Mouse (Mus musculus) ovary, postnatal 14 days (tissue): Measurements from ENCODE around the gene Chchd3.

Experiments
- DNase-seq: peaks from one replicate; pipeline ENCODE4 v3.0.0; 2022; ENCODE audit warnings: low spot score

Chchd3 gene

GRCm38 (mm10) chr6:32935576-32935975, 124.5 kb downstream of the Chchd3 start:
- DNase-seq: no peak

GRCm38 (mm10) chr6:32931106-32931770, 128.8 kb downstream of the Chchd3 start:
- DNase-seq: no peak

- DNase-seq: no peak
Observed at GRCm38 (mm10) chr6:32922391-32922790, 137.7 kb downstream of the Chchd3 start.

GRCm38 (mm10) chr6:32920091-32920490, 140.0 kb downstream of the Chchd3 start:
- DNase-seq: no peak

- DNase-seq: no peak
Observed at GRCm38 (mm10) chr6:32910692-32911091, 149.4 kb downstream of the Chchd3 start.

GRCm38 (mm10) chr6:32899061-32899460, 161.0 kb downstream of the Chchd3 start:
- no peak for DNase-seq

GRCm38 (mm10) chr6:32894100-32894499, 166.0 kb downstream of the Chchd3 start:
- no peak for DNase-seq

GRCm38 (mm10) chr6:32890726-32891125, 169.3 kb downstream of the Chchd3 start:
- DNase-seq: no peak

- no peak for DNase-seq
Observed at GRCm38 (mm10) chr6:32888894-32889529, 171.0 kb downstream of the Chchd3 start.

GRCm38 (mm10) chr6:32878586-32878985, 181.5 kb downstream of the Chchd3 start:
- DNase-seq: no peak

GRCm38 (mm10) chr6:32874176-32874575, 185.9 kb downstream of the Chchd3 start:
- no peak for DNase-seq

- no peak for DNase-seq
Observed at GRCm38 (mm10) chr6:32872805-32873204, 187.3 kb downstream of the Chchd3 start.

GRCm38 (mm10) chr6:32850960-32851359, 209.1 kb downstream of the Chchd3 start:
- DNase-seq: no peak

GRCm38 (mm10) chr6:32848974-32849373, 211.1 kb downstream of the Chchd3 start:
- no peak for DNase-seq

GRCm38 (mm10) chr6:32845463-32845862, 214.6 kb downstream of the Chchd3 start:
- DNase-seq: no peak

- DNase-seq: no peak
Observed at GRCm38 (mm10) chr6:32837939-32838301, 222.1 kb downstream of the Chchd3 start.

- no peak for DNase-seq
Observed at GRCm38 (mm10) chr6:32837165-32837938, 222.7 kb downstream of the Chchd3 start.

- DNase-seq: no peak
Observed at GRCm38 (mm10) chr6:32823856-32824620, 236.0 kb downstream of the Chchd3 start.

GRCm38 (mm10) chr6:32818961-32819360, 241.1 kb downstream of the Chchd3 start:
- DNase-seq: no peak

- no peak for DNase-seq
Observed at GRCm38 (mm10) chr6:32808796-32809195, 251.3 kb downstream of the Chchd3 start.

- DNase-seq: no peak
Observed at GRCm38 (mm10) chr6:32807771-32808170, 252.3 kb downstream of the Chchd3 start.

- DNase-seq: no peak
Observed at GRCm38 (mm10) chr6:32803646-32804045, 256.4 kb downstream of the Chchd3 start.
